Mouse (Mus musculus) splenic B cell, adult 2 months (primary cell): Measurements from ENCODE around the gene Tmem107.

Experiments
- DNase-seq: peaks from one replicate; pipeline ENCODE4 v3.0.0-alpha.2; 2011; ENCODE audit warnings: low read depth, low spot score
- H3K27me3 ChIP-seq: 2 replicates; pipeline ENCODE4 v1.6.1; 2012; ENCODE audit warnings: mild to moderate bottlenecking, low read length, moderate library complexity, mixed read lengths; ENCODE audit not compliant: control insufficient read depth, poor library complexity, insufficient read depth, severe bottlenecking
- H3K36me3 ChIP-seq: 2 replicates; pipeline ENCODE4 v1.6.1; 2012; ENCODE audit warnings: mild to moderate bottlenecking, low read length, moderate library complexity, mixed read lengths; ENCODE audit not compliant: control insufficient read depth, poor library complexity, insufficient read depth, severe bottlenecking

The Tmem107 gene

GRCm38 (mm10) chr11:69122336-69122951 is 51.8 kb downstream of the Tmem107 start, which contains the start of gene 9130213A22Rik:
TSS of gene 9130213A22Rik (minus strand) at chr11:69122589.
- DNase-seq = peak; percentile 86
- H3K27me3 ChIP-seq = no peaks in the 10 kb centered on the region
- H3K36me3 ChIP-seq = no peaks in the 10 kb centered on the region
